Mouse (Mus musculus) cerebellum, adult 11 months (tissue): ENCODE results near the gene Plxna4.
A peak's percentile ranks its signal among the peaks of the same experiment; 100 is the strongest.
"Not testable (repeated sequence)": the region's sequence is repeated elsewhere in the genome, so short reads cannot be mapped to it uniquely, and the experiment has no call there.

Source experiments
- DNase-seq: peaks from one replicate; pipeline ENCODE4 v3.0.0; 2022

The Plxna4 gene

GRCm38 (mm10) chr6:32533962-32534740 lies 53.8 kb downstream of the Plxna4 start:
- no peak for DNase-seq

- DNase-seq: no peak
Observed at GRCm38 (mm10) chr6:32528081-32528570, 59.9 kb downstream of the Plxna4 start.

GRCm38 (mm10) chr6:32527518-32527917 lies 60.5 kb downstream of the Plxna4 start:
- no peak for DNase-seq

GRCm38 (mm10) chr6:32526762-32527161 lies 61.2 kb downstream of the Plxna4 start:
- no peak for DNase-seq

GRCm38 (mm10) chr6:32520097-32520496 lies 67.9 kb downstream of the Plxna4 start:
- DNase-seq: peak; percentile 14

- DNase-seq: no peak
Observed at GRCm38 (mm10) chr6:32518617-32519016, 69.4 kb downstream of the Plxna4 start.

- no peak for DNase-seq
Observed at GRCm38 (mm10) chr6:32514096-32514495, 73.9 kb downstream of the Plxna4 start.

GRCm38 (mm10) chr6:32512010-32512409 lies 76.0 kb downstream of the Plxna4 start:
- DNase-seq: no peak

GRCm38 (mm10) chr6:32510924-32511323 lies 77.1 kb downstream of the Plxna4 start:
- peak; percentile 26 for DNase-seq

- no peak for DNase-seq
Observed at GRCm38 (mm10) chr6:32510491-32510890, 77.5 kb downstream of the Plxna4 start.

- no peak for DNase-seq
Observed at GRCm38 (mm10) chr6:32509046-32509445, 78.9 kb downstream of the Plxna4 start.

- DNase-seq: no peak
Observed at GRCm38 (mm10) chr6:32504963-32505362, 83.0 kb downstream of the Plxna4 start.

GRCm38 (mm10) chr6:32501186-32501585 lies 86.8 kb downstream of the Plxna4 start:
- not testable (repeated sequence) for DNase-seq

GRCm38 (mm10) chr6:32498106-32498505 lies 89.9 kb downstream of the Plxna4 start:
- no peak for DNase-seq

GRCm38 (mm10) chr6:32496109-32496508 lies 91.9 kb downstream of the Plxna4 start:
- DNase-seq: peak; percentile 91

- no peak for DNase-seq
Observed at GRCm38 (mm10) chr6:32495532-32495931, 92.5 kb downstream of the Plxna4 start.

- DNase-seq: no peak
Observed at GRCm38 (mm10) chr6:32493557-32493956, 94.4 kb downstream of the Plxna4 start.

- no peak for DNase-seq
Observed at GRCm38 (mm10) chr6:32487121-32487520, 100.9 kb downstream of the Plxna4 start.

- DNase-seq: no peak
Observed at GRCm38 (mm10) chr6:32482469-32482868, 105.5 kb downstream of the Plxna4 start.

- no peak for DNase-seq
Observed at GRCm38 (mm10) chr6:32480741-32481140, 107.3 kb downstream of the Plxna4 start.

GRCm38 (mm10) chr6:32479765-32480164 lies 108.2 kb downstream of the Plxna4 start:
- DNase-seq: no peak

GRCm38 (mm10) chr6:32479193-32479758 lies 108.7 kb downstream of the Plxna4 start:
- peak; percentile 75 for DNase-seq

GRCm38 (mm10) chr6:32475958-32476357 lies 112.0 kb downstream of the Plxna4 start:
- DNase-seq: no peak

GRCm38 (mm10) chr6:32472062-32472461 lies 115.9 kb downstream of the Plxna4 start:
- no peak for DNase-seq
